Mouse (Mus musculus): ENCODE measurements at regions not wholly inside any gene's neighbourhood (a gene's known extent, or its start where the extent isn't known, plus 50 kb on each side); places are given as distances from the start of the nearest gene placed in this dataset.
A peak's percentile ranks its signal among the peaks of the same experiment; 100 is the strongest.

DNA sequence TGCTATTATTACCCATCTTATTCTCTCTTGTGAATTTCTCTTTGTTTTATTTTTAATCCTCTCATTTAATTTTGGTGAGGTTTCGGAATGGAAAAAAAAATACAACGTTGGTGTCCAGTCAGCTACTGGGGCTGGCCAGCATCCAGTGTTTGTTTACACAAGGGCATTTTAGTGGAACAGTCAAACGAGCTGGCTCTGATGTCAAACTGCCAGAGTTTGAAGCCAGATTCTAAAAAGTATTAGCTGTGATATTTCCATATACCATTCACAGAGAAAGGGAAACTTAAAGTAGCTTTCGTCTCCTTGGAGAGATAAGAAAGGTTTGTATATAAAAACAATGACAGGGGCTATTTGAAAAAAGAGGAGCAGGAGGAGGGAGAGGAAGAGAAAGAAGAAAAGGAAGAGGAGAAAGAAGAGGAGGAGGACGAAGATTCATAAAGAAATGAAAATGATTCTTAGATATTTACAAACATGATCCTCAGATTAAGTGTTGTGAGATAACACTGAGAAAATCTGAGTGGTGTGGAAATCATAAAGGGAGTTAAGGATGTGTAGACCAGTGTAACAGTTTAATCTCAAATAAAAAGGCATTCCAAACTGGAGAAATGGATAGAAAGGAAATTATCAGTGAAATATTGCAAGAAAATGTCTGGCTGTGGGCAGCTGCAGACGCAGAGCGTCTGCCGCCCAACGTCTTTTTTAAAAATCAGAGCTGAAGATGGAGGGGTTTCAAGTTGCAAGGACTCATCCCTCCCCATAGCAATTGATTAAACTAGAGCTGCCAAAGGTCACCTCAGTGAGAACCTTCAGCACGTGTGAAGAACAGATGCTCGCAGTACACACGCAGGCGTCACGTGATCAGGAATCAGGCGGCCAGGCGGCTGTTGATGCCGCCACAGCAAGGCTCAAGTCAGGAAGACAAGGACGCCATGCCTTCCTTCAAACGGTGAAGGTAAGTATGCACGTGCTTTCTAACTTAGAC is 190.3 kb upstream of the Ipo5 start:
- Histone ChIP-seq H3K9me3 (ENCODE audit: control insufficient read depth, low read length) (no peaks in the 10 kb centered on the region), H3K27me3 (ENCODE audit: control insufficient read depth, insufficient read depth, low read length) (no peaks in the 10 kb centered on the region), H3K27ac (ENCODE audit: low read depth, low read length) (no peak overlapping the region), H3K4me2 (ENCODE audit: low read depth, low read length, severe bottlenecking) (no peak overlapping the region), H3K4me3 (ENCODE audit: low read depth, low read length) (no peak overlapping the region), H3K36me3 (ENCODE audit: control insufficient read depth, insufficient read depth, low read length) (no peaks in the 10 kb centered on the region), H3K9ac (ENCODE audit: low read length) (no peak overlapping the region), H3K4me1 (replicated peaks; ENCODE audit: control insufficient read depth, insufficient read depth, low read length) (no peaks in the 10 kb centered on the region)
- 80% methylated on average over 20 of the region's 20 CpGs for WGBS
- no peak for DNase-seq (ENCODE audit: low spot score)
- no peak for ATAC-seq (replicated peaks; ENCODE audit: low FRiP score)

DNA sequence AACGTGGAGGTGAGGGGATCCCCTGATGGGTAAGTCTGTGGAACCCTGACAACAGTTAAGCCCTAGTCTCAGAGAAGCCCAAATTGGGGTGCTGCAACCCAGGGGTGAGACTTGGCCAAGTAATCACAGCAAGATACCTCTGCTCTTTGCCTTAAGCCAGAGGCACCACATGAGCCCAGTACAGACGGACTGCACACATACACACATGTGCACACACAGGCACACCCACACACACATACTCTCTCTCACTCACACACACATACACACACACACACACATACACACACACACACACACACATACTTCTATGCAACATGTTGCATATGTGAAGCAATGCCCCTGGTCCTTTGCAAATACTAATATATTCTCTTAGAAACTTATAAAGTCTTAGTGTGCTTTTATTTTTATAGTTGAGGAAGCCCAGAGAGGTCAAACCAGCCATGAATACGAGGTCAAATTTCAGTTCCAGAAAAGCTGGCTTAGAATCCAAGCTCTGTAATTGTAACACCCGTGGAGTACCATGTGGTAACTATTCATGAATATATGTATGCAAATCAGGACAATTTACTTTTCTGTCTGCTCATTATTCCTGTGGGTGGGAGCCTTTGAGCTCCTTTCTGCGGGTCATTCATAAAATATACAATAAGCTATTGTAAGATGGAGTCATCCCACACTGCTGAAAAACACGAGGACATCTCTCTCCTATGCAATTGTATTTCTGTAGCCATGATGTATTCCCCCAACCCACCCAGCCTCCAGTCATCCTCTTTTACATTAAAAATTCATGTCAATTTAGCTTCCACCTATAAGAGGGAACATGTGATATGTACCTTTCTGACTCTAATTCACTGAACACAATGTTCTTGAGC is 189.2 kb upstream of the Ipo5 start:
- no peak overlapping the region for H3K4me2 ChIP-seq (ENCODE audit: low read depth, low read length, severe bottlenecking)
- H3K4me3 ChIP-seq (ENCODE audit: low read depth, low read length): no peak overlapping the region
- 65% methylated on average over 6 of the region's 6 CpGs for WGBS
- ATAC-seq (replicated peaks; ENCODE audit: low FRiP score): no peak
- no peaks in the 10 kb centered on the region for H3K27me3 ChIP-seq (ENCODE audit: control insufficient read depth, insufficient read depth, low read length)
- no peaks in the 10 kb centered on the region for H3K9me3 ChIP-seq (ENCODE audit: control insufficient read depth, low read length)
- H3K9ac ChIP-seq (ENCODE audit: low read length): no peak overlapping the region
- H3K27ac ChIP-seq (ENCODE audit: low read depth, low read length): no peak overlapping the region
- DNase-seq (ENCODE audit: low spot score): no peak
- H3K4me1 ChIP-seq (replicated peaks; ENCODE audit: control insufficient read depth, insufficient read depth, low read length): no peaks in the 10 kb centered on the region
- H3K36me3 ChIP-seq (ENCODE audit: control insufficient read depth, insufficient read depth, low read length): no peaks in the 10 kb centered on the region

DNA sequence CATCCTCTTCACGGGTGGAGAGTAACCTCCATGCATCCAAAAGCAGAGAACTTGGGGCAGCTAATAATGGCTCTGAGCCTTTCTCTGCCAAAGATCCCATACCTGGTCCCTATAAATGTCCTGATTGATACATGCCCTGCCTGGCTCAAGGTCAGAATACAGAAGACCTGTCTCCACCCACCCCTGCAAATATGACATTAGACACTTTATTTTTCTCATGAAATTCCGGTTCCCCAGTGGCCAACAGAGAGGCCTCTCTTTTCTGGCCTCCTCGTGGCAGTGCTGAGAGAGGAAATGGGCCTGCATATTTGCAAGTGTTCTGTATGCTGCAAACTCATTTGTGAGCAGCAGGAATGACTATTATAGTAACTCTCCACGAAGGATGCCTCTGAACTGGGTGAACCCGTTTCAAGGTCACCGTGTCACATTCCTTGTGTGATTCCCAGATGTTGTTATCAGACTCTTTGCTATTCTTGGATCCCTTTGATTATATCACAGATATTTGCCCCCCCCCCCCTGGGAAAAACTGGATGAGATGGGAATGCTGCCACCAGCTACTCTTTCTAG is 188.4 kb upstream of the Ipo5 start:
- DNase-seq (ENCODE audit: low spot score) (no peak), ATAC-seq (replicated peaks; ENCODE audit: low FRiP score) (no peak)
- Histone ChIP-seq H3K4me3 (ENCODE audit: low read depth, low read length) (no peak overlapping the region), H3K4me2 (ENCODE audit: low read depth, low read length, severe bottlenecking) (no peak overlapping the region), H3K27me3 (ENCODE audit: control insufficient read depth, insufficient read depth, low read length) (no peaks in the 10 kb centered on the region), H3K9me3 (ENCODE audit: control insufficient read depth, low read length) (no peaks in the 10 kb centered on the region), H3K4me1 (replicated peaks; ENCODE audit: control insufficient read depth, insufficient read depth, low read length) (no peaks in the 10 kb centered on the region), H3K36me3 (ENCODE audit: control insufficient read depth, insufficient read depth, low read length) (no peaks in the 10 kb centered on the region), H3K27ac (ENCODE audit: low read depth, low read length) (no peak overlapping the region), H3K9ac (ENCODE audit: low read length) (no peak overlapping the region)
- 80% methylated on average over 6 of the region's 6 CpGs for WGBS

- 86% methylated on average over 10 of the region's 10 CpGs for WGBS
- DNase-seq (ENCODE audit: low spot score) (no peak), ATAC-seq (replicated peaks; ENCODE audit: low FRiP score) (no peak)
- Histone ChIP-seq H3K27me3 (ENCODE audit: control insufficient read depth, insufficient read depth, low read length) (no peaks in the 10 kb centered on the region), H3K36me3 (ENCODE audit: control insufficient read depth, insufficient read depth, low read length) (no peaks in the 10 kb centered on the region), H3K4me2 (ENCODE audit: low read depth, low read length, severe bottlenecking) (no peak overlapping the region), H3K4me3 (ENCODE audit: low read depth, low read length) (no peak overlapping the region), H3K4me1 (replicated peaks; ENCODE audit: control insufficient read depth, insufficient read depth, low read length) (no peaks in the 10 kb centered on the region), H3K9ac (ENCODE audit: low read length) (no peak overlapping the region), H3K9me3 (ENCODE audit: control insufficient read depth, low read length) (no peaks in the 10 kb centered on the region), H3K27ac (ENCODE audit: low read depth, low read length) (no peak overlapping the region)
Observed at GRCm38 (mm10) chr14:120728107-120728506, 182.9 kb upstream of the Ipo5 start.

GRCm38 (mm10) chr14:120730226-120730625 is 180.8 kb upstream of the Ipo5 start:
- ATAC-seq (replicated peaks; ENCODE audit: low FRiP score) (0 out of 2 replicates have a peak, but pooled peaks have one; percentile 42), DNase-seq (ENCODE audit: low spot score) (no peak)
- no peak overlapping the region for H3K4me2 ChIP-seq (ENCODE audit: low read depth, low read length, severe bottlenecking)

GRCm38 (mm10) chr14:120731679-120732281 is 179.2 kb upstream of the Ipo5 start:
- Histone ChIP-seq H3K36me3 (ENCODE audit: control insufficient read depth, insufficient read depth, low read length) (no peaks in the 10 kb centered on the region), H3K4me3 (ENCODE audit: low read depth, low read length) (no peak overlapping the region), H3K9ac (ENCODE audit: low read length) (no peak overlapping the region; the same call in 1 of the 2 replicates), H3K27ac (ENCODE audit: low read depth, low read length) (no peak overlapping the region), H3K4me1 (replicated peaks; ENCODE audit: control insufficient read depth, insufficient read depth, low read length) (no peaks in the 10 kb centered on the region), H3K4me2 (ENCODE audit: low read depth, low read length, severe bottlenecking) (no peak overlapping the region), H3K9me3 (ENCODE audit: control insufficient read depth, low read length) (no peaks in the 10 kb centered on the region), H3K27me3 (ENCODE audit: control insufficient read depth, insufficient read depth, low read length) (no peaks in the 10 kb centered on the region)
- DNase-seq (ENCODE audit: low spot score) (no peak), ATAC-seq (replicated peaks; ENCODE audit: low FRiP score) (no peak)
- WGBS: 75% methylated on average over 7 of the region's 7 CpGs

More at GRCm38 (mm10) chr14:120730226-120730625, 180.8 kb upstream of the Ipo5 start:
- 54% methylated on average over 3 of the region's 3 CpGs for WGBS
- no peaks in the 10 kb centered on the region for H3K36me3 ChIP-seq (ENCODE audit: control insufficient read depth, insufficient read depth, low read length)
- no peaks in the 10 kb centered on the region for H3K4me1 ChIP-seq (replicated peaks; ENCODE audit: control insufficient read depth, insufficient read depth, low read length)
- H3K9me3 ChIP-seq (ENCODE audit: control insufficient read depth, low read length): no peaks in the 10 kb centered on the region
- no peaks in the 10 kb centered on the region for H3K27me3 ChIP-seq (ENCODE audit: control insufficient read depth, insufficient read depth, low read length)
- no peak overlapping the region for H3K9ac ChIP-seq (ENCODE audit: low read length)
- no peak overlapping the region for H3K27ac ChIP-seq (ENCODE audit: low read depth, low read length)
- H3K4me3 ChIP-seq (ENCODE audit: low read depth, low read length): no peak overlapping the region

DNA sequence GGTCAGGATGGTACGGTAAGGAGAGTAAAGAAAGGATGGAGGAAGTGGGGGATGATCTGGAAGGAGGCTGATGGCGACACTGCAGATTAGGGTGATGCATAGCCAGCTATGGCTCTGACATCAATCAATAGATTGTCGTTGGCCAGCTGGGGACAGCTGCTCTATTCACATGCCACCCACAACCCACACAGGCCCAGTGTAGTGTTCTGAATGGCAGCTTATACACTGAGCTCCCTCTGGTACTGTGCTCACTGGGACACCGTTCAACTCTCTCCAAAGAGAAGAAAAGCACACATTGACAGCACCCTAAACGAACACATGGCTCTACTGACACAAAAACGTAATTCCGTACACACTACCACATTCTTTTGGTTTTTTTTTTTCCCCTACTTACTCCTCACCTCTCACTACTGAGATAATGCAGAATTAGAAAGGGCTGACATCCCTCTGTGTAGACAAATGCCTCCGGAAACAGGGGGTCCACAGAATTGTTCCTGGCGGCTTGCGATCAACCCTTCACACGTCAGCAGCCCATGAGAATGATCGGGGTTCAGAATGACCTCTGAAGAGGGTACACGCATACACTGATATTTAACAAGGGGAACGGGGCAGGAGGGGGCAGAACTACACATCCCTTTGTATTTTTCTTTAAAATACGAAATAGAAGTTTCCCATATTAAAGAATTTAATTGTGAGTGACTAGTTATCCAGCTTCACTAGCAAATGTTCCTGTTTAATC is 178.5 kb upstream of the Ipo5 start:
- no peak overlapping the region for H3K27ac ChIP-seq (ENCODE audit: low read depth, low read length)
- DNase-seq (ENCODE audit: low spot score) (no peak), ATAC-seq (replicated peaks; ENCODE audit: low FRiP score) (no peak)
- H3K27me3 ChIP-seq (ENCODE audit: control insufficient read depth, insufficient read depth, low read length): no peaks in the 10 kb centered on the region
- H3K9me3 ChIP-seq (ENCODE audit: control insufficient read depth, low read length): no peaks in the 10 kb centered on the region
- WGBS: 79% methylated on average over 15 of the region's 15 CpGs
- H3K4me1 ChIP-seq (replicated peaks; ENCODE audit: control insufficient read depth, insufficient read depth, low read length): no peaks in the 10 kb centered on the region
- no peak overlapping the region for H3K4me2 ChIP-seq (ENCODE audit: low read depth, low read length, severe bottlenecking)
- H3K4me3 ChIP-seq (ENCODE audit: low read depth, low read length): no peak overlapping the region
- H3K36me3 ChIP-seq (ENCODE audit: control insufficient read depth, insufficient read depth, low read length): no peaks in the 10 kb centered on the region
- H3K9ac ChIP-seq (ENCODE audit: low read length): no peak overlapping the region
